Mouse (Mus musculus) heart, embryonic 14.5 days (tissue): ENCODE data around the gene Nanog. TPM values are rescaled to one million over a fixed set of nuclear protein-coding genes. Genes with fewer than 3 reads are reported as not detected.
A peak's percentile ranks its signal among the peaks of the same experiment; 100 is the strongest.

Experiments used
- ATAC-seq: fragments of 200-750 bp; cut with Nextera tagmentation; 2 replicates; pipeline ENCODE4 v1.8.0; 2017; ENCODE audit warnings: low read depth, moderate TSS enrichment; ENCODE audit not compliant: insufficient number of reproducible peaks, insufficient read depth, low FRiP score
- H3K27ac ChIP-seq, 2 experiments: fragments of 200-500 bp in 1 of 2; fragments of 300-500 bp in 1 of 2; sonication (generic) in 1 of 2; replicated peaks in 1 of 2; 2 replicates each; pipeline ENCODE4 v1.5.1; 2012 to 2014; ENCODE audit warnings: low read depth in 2 of 2, low read length in 2 of 2, control low read depth in 1 of 2, mild to moderate bottlenecking in 1 of 2, mixed read lengths in 1 of 2; ENCODE audit not compliant: control insufficient read depth in 1 of 2, insufficient read depth in 1 of 2
- H3K27me3 ChIP-seq: fragments of 300-500 bp; sonication (generic); 2 replicates; pipeline ENCODE4 v1.6.1; 2014; ENCODE audit warnings: mild to moderate bottlenecking, low read length, control low read depth; ENCODE audit not compliant: control insufficient read depth, insufficient read depth
- H3K36me3 ChIP-seq: fragments of 300-500 bp; sonication (generic); 2 replicates; pipeline ENCODE4 v1.6.1; 2014; ENCODE audit warnings: mild to moderate bottlenecking, control low read depth, low read length, mixed read lengths; ENCODE audit not compliant: control insufficient read depth, insufficient read depth
- H3K4me1 ChIP-seq, 2 experiments: fragments of 200-500 bp in 1 of 2; fragments of 300-500 bp in 1 of 2; sonication (generic) in 1 of 2; 2 replicates each; pipeline ENCODE4 v1.6.1; 2012 to 2014; ENCODE audit warnings: low read length in 2 of 2, control low read depth in 1 of 2, mixed read lengths in 1 of 2; ENCODE audit not compliant: control insufficient read depth in 2 of 2, insufficient read depth in 2 of 2
- H3K4me2 ChIP-seq: fragments of 300-500 bp; sonication (generic); 2 replicates; pipeline ENCODE4 v1.6.1; 2014; ENCODE audit warnings: mild to moderate bottlenecking, low read length
- H3K4me3 ChIP-seq, 2 experiments: fragments of 200-500 bp in 1 of 2; fragments of 300-500 bp in 1 of 2; sonication (generic) in 1 of 2; 2 replicates each; pipeline ENCODE4 v1.5.1; 2012 to 2014; ENCODE audit warnings: low read length in 2 of 2, mild to moderate bottlenecking in 2 of 2, control low read depth in 1 of 2, low read depth in 1 of 2, moderate library complexity in 1 of 2; ENCODE audit not compliant: control insufficient read depth in 1 of 2, insufficient read depth in 1 of 2
- H3K9ac ChIP-seq: fragments of 300-500 bp; sonication (generic); 2 replicates; pipeline ENCODE4 v1.6.1; 2014; ENCODE audit warnings: mild to moderate bottlenecking, low read length
- H3K9me3 ChIP-seq: fragments of 300-500 bp; sonication (generic); 2 replicates; pipeline ENCODE4 v1.6.1; 2016; ENCODE audit warnings: low read length, control low read depth; ENCODE audit not compliant: control insufficient read depth
- whole genome bisulfite sequencing: fragments of 180-500 bp; shearing (Covaris S2); extraction: QIAGEN DNeasy Blood & Tissue Kit; methylation state at CpG from one replicate; pipeline ENCODE4 v1.1.7; 2014; 5-methylcytosine and 5-hydroxymethylcytosine counted together
- polyA plus RNA-seq: library from polyadenylated mRNA; unstranded; fragments of >200 nt; fragmentation: Nextera tagmentation; extraction: Ambion mirVana; gene quantifications from 2 replicates; pipeline ENCODE4 v1.2.1, GENCODE M21; 2014

Nanog gene
- polyA plus RNA-seq, 1 experiment from 2014 or later = 1.2 TPM

DNA sequence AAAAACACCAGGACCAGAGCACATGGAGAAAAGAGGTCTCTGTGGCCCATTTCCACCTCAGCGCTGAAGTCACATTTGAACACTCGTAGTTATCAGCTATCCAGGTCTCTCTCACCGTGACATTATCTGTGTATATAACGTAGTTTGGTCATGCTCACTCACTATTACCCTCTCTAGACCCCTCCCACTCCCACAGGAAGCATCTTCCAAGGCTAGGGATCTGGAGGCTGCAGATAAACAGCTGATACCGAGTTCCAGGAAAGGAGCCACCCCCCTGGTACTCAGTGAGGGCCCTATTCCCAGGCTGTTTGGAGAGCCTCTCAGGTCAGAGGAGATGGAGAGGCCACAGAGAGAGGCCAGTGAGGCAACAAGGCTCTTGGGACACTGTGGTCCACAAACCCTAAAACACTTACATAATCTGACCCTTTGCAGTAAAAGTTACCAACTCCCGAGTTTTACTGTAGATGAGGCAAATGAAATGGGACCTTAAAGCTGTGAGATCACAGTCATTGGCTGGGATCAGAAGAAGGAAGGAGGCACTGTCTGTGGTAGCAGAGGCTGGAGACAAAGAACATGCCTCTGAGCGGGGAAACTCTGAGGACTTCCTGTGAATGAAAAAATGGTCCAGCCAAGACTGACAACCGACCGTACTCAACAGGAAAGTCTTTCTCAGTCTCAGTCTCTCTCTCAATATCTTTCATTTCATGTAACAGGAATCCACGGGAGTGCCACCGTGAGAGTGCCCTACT is 55.8 kb downstream of the Nanog start:
- no peak overlapping the region for H3K9ac ChIP-seq
- no peak overlapping the region for H3K4me2 ChIP-seq
- H3K4me1 ChIP-seq = peaks cover 9 to 11% of the 10 kb centered on the region in 2 experiments
- H3K27ac ChIP-seq = no peak overlapping the region
- WGBS = 62% methylated on average over 11 of the region's 11 CpGs
- no peaks in the 10 kb centered on the region for H3K27me3 ChIP-seq
- H3K9me3 ChIP-seq = no peaks in the 10 kb centered on the region
- H3K4me3 ChIP-seq = no peak overlapping the region
- ATAC-seq = no peak
- no peaks in the 10 kb centered on the region for H3K36me3 ChIP-seq

DNA sequence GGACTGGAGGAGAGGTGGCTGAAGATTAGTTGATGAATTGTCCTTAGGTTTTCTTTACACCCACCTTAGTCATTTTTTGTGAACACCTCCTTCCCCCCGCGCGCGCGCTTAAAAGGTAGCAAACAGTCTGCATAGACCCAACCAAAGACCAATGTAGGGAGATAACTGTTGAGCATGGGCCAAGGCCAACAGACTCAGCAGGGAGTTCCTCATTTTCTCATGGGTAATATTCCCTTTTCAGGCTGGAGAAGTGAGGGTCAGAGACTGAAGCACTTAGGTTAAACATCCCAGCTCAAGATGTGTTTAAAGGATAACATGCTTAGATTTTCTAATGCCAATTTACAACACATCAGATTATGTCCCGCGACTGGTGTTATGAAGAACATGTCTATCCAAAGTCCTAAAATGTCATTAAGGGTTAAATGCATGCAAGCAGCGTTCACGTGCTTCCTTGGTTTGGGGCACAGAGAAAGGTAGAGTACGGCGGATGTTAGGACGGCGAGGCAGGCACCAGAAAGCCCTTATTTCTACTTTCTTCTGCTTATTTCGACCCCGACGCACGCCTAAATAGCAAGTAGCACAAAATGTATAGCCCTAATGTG is 56.7 kb downstream of the Nanog start:
- H3K4me2 ChIP-seq = peak overlapping the region; percentile 93

More for the DNA sequence above, 56.7 kb downstream of the Nanog start:
- ATAC-seq = no peak
- Histone ChIP-seq H3K9me3 (no peaks in the 10 kb centered on the region), H3K4me3 (peak overlapping the region; percentile 49 to 53), H3K27me3 (no peaks in the 10 kb centered on the region), H3K27ac (no peak overlapping the region), H3K36me3 (no peaks in the 10 kb centered on the region), H3K9ac (peak overlapping the region; percentile 56; the same call in 1 of the 2 replicates), H3K4me1 (peaks cover 9 to 11% of the 10 kb centered on the region in 2 experiments)
- WGBS = 37% methylated on average over 17 of the region's 17 CpGs

Other genes starting within 250 kb of the Nanog start
- gene Rimklb, start 208.7 kb upstream of the Nanog start, polyA plus RNA-seq = 2.2 and 2.4 TPM in 2 replicates
- gene Mfap5, start 201.6 kb upstream of the Nanog start, polyA plus RNA-seq = 15.7 and 16.9 TPM in 2 replicates
- not detected in 2 replicates for gene Aicda, start 153.7 kb upstream of the Nanog start, polyA plus RNA-seq
- 4.9 and 6.0 TPM in 2 replicates for gene Apobec1, start 105.0 kb upstream of the Nanog start, polyA plus RNA-seq
- gene Gdf3, start 97.4 kb upstream of the Nanog start, polyA plus RNA-seq = 0.18 and 0.46 TPM in 2 replicates
- gene Dppa3, start 81.1 kb upstream of the Nanog start, polyA plus RNA-seq = 0.42 TPM in 1 of 2 replicates, not detected in the other
- gene Slc2a3, start 94.2 kb downstream of the Nanog start, polyA plus RNA-seq = 10.3 and 10.7 TPM in 2 replicates
- 7.8 and 7.9 TPM in 2 replicates for gene Foxj2, start 112.4 kb downstream of the Nanog start, polyA plus RNA-seq
- 3.1 and 4.2 TPM in 2 replicates for gene C3ar1, start 148.7 kb downstream of the Nanog start, polyA plus RNA-seq
- gene Necap1, start 167.0 kb downstream of the Nanog start, polyA plus RNA-seq = 54.8 and 55.0 TPM in 2 replicates
- gene Clec4a1, start 214.4 kb downstream of the Nanog start, polyA plus RNA-seq = 2.1 and 2.3 TPM in 2 replicates
- gene Clec4a3, start 245.0 kb downstream of the Nanog start, polyA plus RNA-seq = 2.1 and 3.7 TPM in 2 replicates